Mouse (Mus musculus) CH12.LX (cell line): ENCODE measurements at regions not wholly inside any gene's neighbourhood (a gene's known extent, or its start where the extent isn't known, plus 50 kb on each side); places are given as distances from the start of the nearest gene placed in this dataset.

Experiments used
- DNase-seq: peaks from one replicate; pipeline ENCODE4 v3.0.0-alpha.2; 2013; ENCODE audit errors: extremely low read depth
- H3K27ac ChIP-seq: 2 replicates; pipeline ENCODE4 v1.5.1; 2012; ENCODE audit warnings: low read depth, mild to moderate bottlenecking, control low read depth, moderate library complexity; ENCODE audit not compliant: insufficient read depth
- H3K27me3 ChIP-seq: replicated peaks from 2 replicates; pipeline ENCODE3; 2012; ENCODE audit warnings: inconsistent platforms
- H3K36me3 ChIP-seq, 2 experiments: replicated peaks in 1 of 2; 2 replicates each; pipeline versions ENCODE3 to v1.6.1; 2012; ENCODE audit warnings: inconsistent platforms in 1 of 2, low read length in 1 of 2, mild to moderate bottlenecking in 1 of 2, mixed read lengths in 1 of 2, moderate library complexity in 1 of 2; ENCODE audit not compliant: control insufficient read depth in 1 of 2, insufficient read depth in 1 of 2
- H3K4me1 ChIP-seq, 2 experiments: 2 replicates each; pipeline ENCODE4 v1.6.1; 2012; ENCODE audit warnings: inconsistent platforms in 1 of 2, moderate library complexity in 1 of 2; ENCODE audit not compliant: insufficient read depth in 2 of 2, control insufficient read depth in 1 of 2
- H3K4me2 ChIP-seq: 2 replicates; pipeline ENCODE4 v1.6.1; 2012; ENCODE audit warnings: low read depth, mild to moderate bottlenecking, control low read depth; ENCODE audit not compliant: poor library complexity, insufficient read depth, severe bottlenecking
- H3K4me3 ChIP-seq, 3 experiments: fragments of 150-350 bp in 1 of 3; sonication (generic) in 1 of 3; replicated peaks in 1 of 3; 2 replicates each; pipeline versions ENCODE3 to v1.5.1; 2011 to 2012; ENCODE audit warnings: low read depth in 2 of 3, low read length in 2 of 3, mild to moderate bottlenecking in 2 of 3, moderate library complexity in 2 of 3, control low read depth in 1 of 3, improper control_type of control experiment in 1 of 3, inconsistent platforms in 1 of 3, mixed read lengths in 1 of 3; ENCODE audit not compliant: poor library complexity in 1 of 3
- H3K79me2 ChIP-seq: replicated peaks from 2 replicates; pipeline ENCODE4 v1.6.1; 2012; ENCODE audit warnings: mild to moderate bottlenecking, moderate library complexity; ENCODE audit not compliant: control insufficient read depth, poor library complexity, insufficient read depth, severe bottlenecking; ENCODE audit errors: extremely low read depth
- H3K9ac ChIP-seq: 2 replicates; pipeline ENCODE4 v1.6.1; 2012; ENCODE audit warnings: low read depth, mild to moderate bottlenecking, control low read depth, moderate library complexity; ENCODE audit not compliant: insufficient read depth
- H3K9me3 ChIP-seq: replicated peaks from 2 replicates; pipeline ENCODE3; 2012; ENCODE audit warnings: low read length, inconsistent platforms, mixed read lengths
- BHLHE40 ChIP-seq: IDR thresholded peaks from 2 replicates; pipeline ENCODE4 v1.6.1; 2011; ENCODE audit warnings: mild to moderate bottlenecking, low read depth, low read length, improper control_type of control experiment
- GABPA ChIP-seq: IDR thresholded peaks from 2 replicates; pipeline ENCODE4 v1.6.1; 2012; ENCODE audit warnings: low read depth, low read length, improper control_type of control experiment, inconsistent platforms; ENCODE audit not compliant: insufficient replicate concordance
- HCFC1 ChIP-seq: IDR thresholded peaks from 2 replicates; pipeline ENCODE4 v1.6.1; 2012; ENCODE audit warnings: low read depth, mild to moderate bottlenecking, inconsistent platforms, low read length, improper control_type of control experiment
- IRF4 ChIP-seq: IDR thresholded peaks from 2 replicates; pipeline ENCODE4 v1.6.1; 2014; ENCODE audit warnings: low read depth, mild to moderate bottlenecking, inconsistent platforms, low read length, improper control_type of control experiment
- KAT2A ChIP-seq: IDR thresholded peaks from 2 replicates; pipeline ENCODE4 v1.6.1; 2012; ENCODE audit warnings: low read length, improper control_type of control experiment, inconsistent platforms; ENCODE audit not compliant: insufficient replicate concordance
- MAFK ChIP-seq: IDR thresholded peaks from 2 replicates; pipeline ENCODE4 v1.6.1; 2011; ENCODE audit warnings: low read length, improper control_type of control experiment; ENCODE audit not compliant: insufficient replicate concordance
- MXI1 ChIP-seq: IDR thresholded peaks from 2 replicates; pipeline ENCODE4 v1.6.1; 2011; ENCODE audit warnings: mild to moderate bottlenecking, low read depth, low read length, improper control_type of control experiment
- POLR2A ChIP-seq: IDR thresholded peaks from 2 replicates; pipeline ENCODE4 v1.6.1; 2011; ENCODE audit warnings: low read depth, mild to moderate bottlenecking, improper control_type of control experiment, low read length
- TBP ChIP-seq: conservative IDR thresholded peaks from 2 replicates; pipeline ENCODE4 v1.6.1; 2011; ENCODE audit warnings: low read depth, low read length, improper control_type of control experiment
- TCF12 ChIP-seq: IDR thresholded peaks from 2 replicates; pipeline ENCODE4 v1.6.1; 2014; ENCODE audit warnings: low read depth, mild to moderate bottlenecking, inconsistent platforms, low read length, improper control_type of control experiment
- USF2 ChIP-seq: conservative IDR thresholded peaks from 2 replicates; pipeline ENCODE4 v1.6.1; 2011; ENCODE audit warnings: low read depth, low read length, improper control_type of control experiment
- dilution Hi-C: fragments of 300-500 bp; cut with MboI; formaldehyde crosslinking; loops from 2 replicates; pipeline ENCODE4 v1.14.3; 2020; ENCODE audit warnings: low sequenced_read_pairs; ENCODE audit not compliant: extremely low pct_unique_long_range_greater_than_20kb, extremely low pct_ligation_motif_present
- in situ Hi-C: fragments of 300-500 bp; cut with MboI; formaldehyde crosslinking; loops from 3 replicates; pipeline ENCODE4 v1.14.3; 2019; ENCODE audit warnings: low sequenced_read_pairs, low pct_ligation_motif_present, low pct_unique_long_range_greater_than_20kb, mixed read lengths

DNA sequence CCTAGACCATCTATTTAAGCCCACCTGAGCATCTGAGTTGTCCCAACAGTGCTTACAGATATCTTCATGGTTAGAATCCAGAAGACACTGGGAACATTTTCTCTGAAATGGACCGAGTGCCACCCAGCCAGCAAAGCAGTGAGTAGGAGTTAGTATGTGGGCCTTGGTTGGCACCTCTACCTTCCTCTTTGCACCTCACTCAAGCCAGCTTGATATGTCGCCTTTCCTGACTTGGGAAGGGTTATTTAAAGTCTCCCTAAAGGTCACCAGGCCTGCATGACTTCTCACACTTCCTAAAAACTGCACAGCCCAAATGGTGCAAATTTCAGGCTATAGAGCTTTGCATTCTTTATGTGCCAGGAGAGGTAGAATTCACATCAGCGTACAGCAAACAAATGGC lies 262.0 kb downstream of the Rnf152 start:
- Histone ChIP-seq H3K9me3 (no peaks in the 10 kb centered on the region), H3K4me1 (no peaks in the 10 kb centered on the region), H3K27ac (no peak overlapping the region), H3K4me2 (no peak overlapping the region), H3K27me3 (peaks cover 8% of the 10 kb centered on the region), H3K9ac (no peak overlapping the region), H3K79me2 (no peaks in the 10 kb centered on the region), H3K36me3 (no peaks in the 10 kb centered on the region), H3K4me3 (no peak overlapping the region)
- no peak for DNase-seq
- dilution Hi-C loops (no loop called here), in situ Hi-C loops (no loop called here)
- no peak for TF ChIP-seq MXI1
- no peak for TF ChIP-seq TBP
- TF ChIP-seq USF2 = no peak
- no peak for TF ChIP-seq TCF12
- TF ChIP-seq HCFC1 = no peak
- TF ChIP-seq BHLHE40 = no peak

DNA sequence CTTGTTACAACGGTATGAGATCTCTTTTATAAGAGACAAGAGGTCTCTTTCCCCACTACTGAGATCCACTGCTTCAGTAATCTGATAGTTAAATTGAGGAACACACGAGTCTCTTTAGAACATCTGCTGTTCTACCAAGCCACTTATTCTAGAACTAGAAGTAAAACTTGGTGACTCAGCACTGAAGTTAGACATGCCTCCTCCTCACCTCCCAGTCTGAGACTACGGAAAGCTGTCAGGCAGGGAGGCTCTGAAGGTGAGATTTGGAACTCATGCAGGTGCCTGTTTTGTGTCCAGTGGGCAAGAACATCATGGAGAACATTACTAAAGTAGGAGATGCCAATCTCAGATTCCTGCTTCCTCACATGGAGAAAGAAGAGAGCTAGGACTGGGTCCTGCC lies 262.6 kb downstream of the Rnf152 start:
- no peaks in the 10 kb centered on the region for H3K79me2 ChIP-seq
- H3K9me3 ChIP-seq = no peaks in the 10 kb centered on the region
- in situ Hi-C loops (no loop called here), dilution Hi-C loops (no loop called here)
- no peak overlapping the region for H3K4me3 ChIP-seq
- H3K27ac ChIP-seq = no peak overlapping the region
- TF ChIP-seq MAFK = peak; percentile 49; the same call in 1 of the 2 replicates
- no peak for TF ChIP-seq POLR2A
- TF ChIP-seq GABPA = no peak
- TF ChIP-seq, all 38 proteins: peak for 1
- Histone ChIP-seq H3K4me2 (no peak overlapping the region), H3K27me3 (peaks cover 8% of the 10 kb centered on the region), H3K4me1 (no peaks in the 10 kb centered on the region), H3K36me3 (no peaks in the 10 kb centered on the region), H3K9ac (no peak overlapping the region)
- DNase-seq = no peak

DNA sequence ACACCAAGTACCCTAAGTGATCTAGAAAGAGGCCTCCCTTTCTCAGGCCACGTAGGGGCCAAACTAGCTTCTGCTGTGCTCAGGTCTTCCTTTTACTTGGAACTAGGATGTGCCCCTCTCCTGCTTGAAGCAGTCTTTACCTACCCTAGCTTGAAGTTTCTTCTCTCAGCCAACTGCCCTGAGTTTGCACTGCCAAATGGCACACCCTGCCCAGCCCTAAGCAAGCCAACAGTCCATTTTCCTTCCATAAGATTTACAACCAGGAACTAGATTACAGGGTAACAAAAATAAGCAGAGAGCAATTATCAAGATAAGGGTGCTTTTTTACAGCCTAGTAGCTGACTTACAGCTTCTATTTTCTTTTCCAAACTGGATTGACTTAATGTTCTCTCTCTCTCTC lies 263.5 kb downstream of the Rnf152 start:
- no peak for DNase-seq
- Histone ChIP-seq H3K79me2 (no peaks in the 10 kb centered on the region), H3K27ac (no peak overlapping the region), H3K36me3 (no peaks in the 10 kb centered on the region), H3K4me3 (no peak overlapping the region), H3K4me1 (no peaks in the 10 kb centered on the region), H3K9ac (no peak overlapping the region), H3K27me3 (peaks cover 8% of the 10 kb centered on the region), H3K4me2 (no peak overlapping the region), H3K9me3 (no peaks in the 10 kb centered on the region)
- in situ Hi-C loops = no loop called here
- TF ChIP-seq IRF4 (no peak), KAT2A (no peak)
- dilution Hi-C loops = no loop called here
